Comparison of ENCODE assay signal across 34 mouse cellular contexts in the genomic region with DNA sequence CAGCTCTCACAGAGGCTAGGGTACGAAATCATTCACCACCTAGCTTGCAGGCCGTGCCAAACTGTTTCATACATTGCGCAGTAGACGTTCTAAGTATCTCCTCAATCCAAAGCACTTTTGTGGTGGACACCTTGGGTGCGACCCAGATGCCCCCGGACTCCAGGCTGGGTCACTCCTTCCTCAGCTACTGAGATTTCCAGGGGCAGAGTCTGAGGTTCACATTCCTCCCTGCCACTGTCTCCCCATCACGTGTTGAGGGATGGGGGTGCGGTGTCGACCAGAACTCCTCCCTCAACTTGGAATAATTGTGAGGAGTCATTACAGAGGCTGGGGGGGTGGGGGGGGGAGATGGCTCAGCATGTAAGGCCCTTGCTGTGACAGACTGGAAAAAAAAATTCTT. TPM values are rescaled to one million over a fixed set of nuclear protein-coding genes. Genes with fewer than 3 reads are reported as not detected.
A peak's percentile ranks its signal among the peaks of the same experiment; 100 is the strongest.
DNase-seq lines count a peak whose midpoint lies in the region; ATAC-seq and TF ChIP-seq lines count a peak whose summit lies in the region.
"Had no signal": no experiment of that assay in that cellular context is flagged by ENCODE, and none has a peak within 500 bp of the region (broad histone marks: within the 10 kb centered on the region; RNA-seq: fewer than 3 reads in every experiment).

No protein-coding gene starts in this region.

- H3K4me2 ChIP-seq in kidney, embryonic 16.5 days (replicated peaks; ENCODE audit: low read depth, low read length): no peak overlapping the region
- H3K4me2 ChIP-seq: embryonic facial prominence, embryonic 13.5 days; heart, embryonic 13.5 days; midbrain, embryonic 13.5 days; neural tube, embryonic 15.5 days; stomach, embryonic 15.5 days had no signal

- no peak overlapping the region for H3K9ac ChIP-seq in kidney, embryonic 16.5 days (replicated peaks; ENCODE audit: low read length)
- H3K9ac ChIP-seq: embryonic facial prominence, embryonic 13.5 days; heart, embryonic 13.5 days; liver, embryonic 14.5 days; midbrain, embryonic 13.5 days; neural tube, embryonic 15.5 days; stomach, embryonic 15.5 days had no signal

- H3K4me3 ChIP-seq in gastrocnemius, adult 2 months: no peak overlapping the region
- no peak overlapping the region for H3K4me3 ChIP-seq in kidney, adult 2 months (ENCODE audit: insufficient read depth, low read depth, low read length)
- no peak overlapping the region for H3K4me3 ChIP-seq in kidney, embryonic 16.5 days (ENCODE audit: low read length)
- H3K4me3 ChIP-seq in testis, adult 2 months (ENCODE audit: control insufficient read depth, low read depth, low read length): peak overlapping the region; percentile 51
- H3K4me3 ChIP-seq: embryonic facial prominence, embryonic 13.5 days; erythroblast, embryonic 14.5 days; heart, adult 2 months; heart, embryonic 13.5 days; midbrain, embryonic 13.5 days; neural tube, embryonic 15.5 days; stomach, embryonic 15.5 days had no signal

- WGBS in kidney, adult 2 months: 72% methylated on average over 9 of the region's 9 CpGs
- 82% methylated on average over 9 of the region's 9 CpGs for WGBS in kidney, embryonic 16.5 days

- H3K36me3 ChIP-seq in kidney, adult 2 months (ENCODE audit: control insufficient read depth, insufficient read depth, low read length): no peaks in the 10 kb centered on the region
- no peaks in the 10 kb centered on the region for H3K36me3 ChIP-seq in kidney, embryonic 16.5 days (ENCODE audit: insufficient read depth, low read length)
- no peaks in the 10 kb centered on the region for H3K36me3 ChIP-seq in testis, adult 2 months (ENCODE audit: control insufficient read depth, insufficient read depth, low read length)
- H3K36me3 ChIP-seq: embryonic facial prominence, embryonic 13.5 days; heart, embryonic 13.5 days; midbrain, embryonic 13.5 days; neural tube, embryonic 15.5 days; stomach, embryonic 15.5 days had no signal

- DNase-seq in gastrocnemius, adult 2 months: no peak
- no peak for DNase-seq in gastrocnemius, postnatal 14 days
- DNase-seq in kidney, adult 2 months: peak; percentile 71
- no peak for DNase-seq in testis, postnatal 14 days (ENCODE audit: low spot score)
- no peak for DNase-seq in cerebellum, postnatal 4 days (ENCODE audit: low spot score in 2 of 2)
- no peak for DNase-seq in embryo, embryonic 10 days (ENCODE audit: low spot score)
- DNase-seq: cerebellum, adult 11 months; cerebellum, adult 9-10 months; cerebellum, postnatal 36 days; lung, adult 2 months; lung, postnatal 10 days; retina, postnatal 1 day; thymus, adult 18-20 months; thymus, postnatal 25 days had no signal

- ATAC-seq in kidney, embryonic 16.5 days (ENCODE audit: low FRiP score, low TSS enrichment): no peak
- ATAC-seq: CD4-positive, CD25-positive, alpha-beta regulatory T cell, adult 4 months; midbrain, embryonic 13.5 days had no signal

- no peak for TF ChIP-seq POLR2A in kidney, adult 2 months (IDR thresholded peaks at IDR 0.05; ENCODE audit: low read depth, low read length)
- no peak for TF ChIP-seq POLR2A in testis, adult 2 months (IDR thresholded peaks at IDR 0.05; ENCODE audit: control insufficient read depth, low read depth, low read length)

- intact Hi-C loops in gastrocnemius, adult 2 months (cut with DNase I): no loop called here
- intact Hi-C loops in gastrocnemius, postnatal 14 days (cut with DNase I; ENCODE audit: low total_unique reads): no loop called here

- H3K27me3 ChIP-seq in kidney, adult 2 months (replicated peaks; ENCODE audit: control insufficient read depth, insufficient read depth, low read length): no peaks in the 10 kb centered on the region
- no peaks in the 10 kb centered on the region for H3K27me3 ChIP-seq in kidney, embryonic 16.5 days (ENCODE audit: insufficient read depth, low read length)
- no peaks in the 10 kb centered on the region for H3K27me3 ChIP-seq in testis, adult 2 months (ENCODE audit: control insufficient read depth, insufficient read depth, low read length)
- H3K27me3 ChIP-seq: embryonic facial prominence, embryonic 13.5 days; midbrain, embryonic 13.5 days; neural tube, embryonic 15.5 days; stomach, embryonic 15.5 days had no signal

- H3K27ac ChIP-seq in gastrocnemius, adult 2 months: peak overlapping the region; percentile 46
- no peak overlapping the region for H3K27ac ChIP-seq in kidney, adult 2 months (ENCODE audit: insufficient read depth, low read depth, low read length)
- no peak overlapping the region for H3K27ac ChIP-seq in kidney, embryonic 16.5 days (ENCODE audit: low read length)
- H3K27ac ChIP-seq in testis, adult 2 months (ENCODE audit: control insufficient read depth, insufficient read depth, low read depth, low read length): no peak overlapping the region
- H3K27ac ChIP-seq: embryonic facial prominence, embryonic 13.5 days; heart, adult 2 months; heart, embryonic 13.5 days; liver, embryonic 14.5 days; macrophage; midbrain, embryonic 13.5 days; neural tube, embryonic 15.5 days; stomach, embryonic 15.5 days had no signal

- no peaks in the 10 kb centered on the region for H3K9me3 ChIP-seq in kidney, embryonic 16.5 days (ENCODE audit: low read length)
- H3K9me3 ChIP-seq: embryonic facial prominence, embryonic 13.5 days; heart, embryonic 13.5 days; midbrain, embryonic 13.5 days; neural tube, embryonic 15.5 days; stomach, embryonic 15.5 days had no signal

- H3K4me1 ChIP-seq in kidney, adult 2 months (ENCODE audit: control insufficient read depth, insufficient read depth, low read length): peaks cover 21% of the 10 kb centered on the region; the same call in 1 of the 2 replicates
- H3K4me1 ChIP-seq in kidney, embryonic 16.5 days (ENCODE audit: insufficient read depth, low read length): peaks cover 6% of the 10 kb centered on the region; the same call in 1 of the 2 replicates
- no peaks in the 10 kb centered on the region; the same call in 1 of the 2 replicates for H3K4me1 ChIP-seq in testis, adult 2 months (ENCODE audit: control insufficient read depth, insufficient read depth, low read length)

- TF ChIP-seq CTCF in gastrocnemius, adult 2 months (IDR thresholded peaks at IDR 0.05): no peak
- no peak for TF ChIP-seq CTCF in kidney, adult 2 months (conservative IDR thresholded peaks at IDR 0.05; ENCODE audit: insufficient read depth, insufficient read length, low read depth, low read length)
- no peak for TF ChIP-seq CTCF in testis, adult 2 months (IDR thresholded peaks at IDR 0.05; ENCODE audit: control insufficient read depth, insufficient read depth, insufficient replicate concordance, low read depth, low read length)

RNA-seq across cellular contexts. Expression of a gene that starts 28.5 kb away (rescaled TPM):
- 1 to 10 TPM; 1.1 to 2.2 TPM for total RNA-seq in gastrocnemius, adult 2 months (2021)
- 1 to 10 TPM; 4.0 to 4.2 TPM for total RNA-seq in gastrocnemius, postnatal 14 days (2021)
- polyA plus RNA-seq in kidney, adult 2 months (2012; rRNA removed): 9.5 and 13.1 TPM in 2 replicates
- polyA plus RNA-seq in kidney, embryonic 16.5 days (2015; fragmentation: Nextera tagmentation; extraction: Ambion mirVana): 7.3 and 9.9 TPM in 2 replicates
- polyA plus RNA-seq in testis, adult 2 months (2012; rRNA removed): 5.1 and 5.6 TPM in 2 replicates
- total RNA-seq: hematopoietic stem cell, adult 5-6 weeks; megakaryocyte-erythroid progenitor cell, adult 5-6 weeks had no signal
- polyA plus RNA-seq: CD4-positive, CD25-positive, alpha-beta regulatory T cell, adult 4 months; erythroblast, embryonic 14.5 days had no signal

RNA-seq across cellular contexts. Expression of a gene that starts 50.6 kb away (rescaled TPM):
- under 1 TPM in 1 of 2 experiments, not detected in 1; 0.25 TPM for total RNA-seq in gastrocnemius, adult 2 months (2021)
- total RNA-seq in gastrocnemius, postnatal 14 days (2021): under 1 TPM in 1 of 2 experiments, not detected in 1; 0.18 TPM
- polyA plus RNA-seq in kidney, adult 2 months (2012; rRNA removed): not detected in 2 replicates
- polyA plus RNA-seq in kidney, embryonic 16.5 days (2015; fragmentation: Nextera tagmentation; extraction: Ambion mirVana): 0.09 TPM in 1 of 2 replicates, not detected in the other
- 8.7 and 9.8 TPM in 2 replicates for polyA plus RNA-seq in testis, adult 2 months (2012; rRNA removed)
- total RNA-seq: adrenal gland, postnatal 14 days; hematopoietic stem cell, adult 5-6 weeks; layer of hippocampus, postnatal 25 days; megakaryocyte-erythroid progenitor cell, adult 5-6 weeks had no signal
- polyA plus RNA-seq: CD4-positive, CD25-positive, alpha-beta regulatory T cell, adult 4 months; embryonic facial prominence, embryonic 13.5 days; erythroblast, embryonic 14.5 days; forebrain, embryonic 11.5 days; frontal cortex, adult 2 months; heart, embryonic 13.5 days; intestine, embryonic 14.5 days; limb, embryonic 14.5 days; liver, embryonic 14.5 days; macrophage; midbrain, embryonic 13.5 days had no signal
